Mouse (Mus musculus): ENCODE data around the gene Trmt10b.

The Trmt10b gene

GRCm38 (mm10) chr4:45342286-45343155 lies 45.6 kb downstream of the Trmt10b start, which contains the start of gene Exosc3:
Exosc3 (minus strand) TSS chr4:45342732.
- DNase-seq (ENCODE audit: low spot score) = no peak

GRCm38 (mm10) chr4:45356653-45357052 lies 59.7 kb downstream of the Trmt10b start:
- DNase-seq (ENCODE audit: low spot score) = no peak
